Mouse (Mus musculus) megakaryocyte-erythroid progenitor cell, adult 5-6 weeks (primary cell): Measurements from ENCODE around the gene Tjp3. TPM values are rescaled to one million over a fixed set of nuclear protein-coding genes. Genes with fewer than 3 reads are reported as not detected.
A peak's percentile ranks its signal among the peaks of the same experiment; 100 is the strongest.

Experiments
- ATAC-seq: replicated peaks from 2 replicates; pipeline ENCODE4 v1.8.0; 2016; ENCODE audit warnings: mild to moderate bottlenecking, inconsistent platforms; ENCODE audit not compliant: severe bottlenecking, poor library complexity, low FRiP score, low TSS enrichment
- total RNA-seq, 2 experiments: library from RNA; stranded (forward) in 1 of 2; stranded (reverse) in 1 of 2; fragments of 200-1000, 215-1000 nt in 1 of 2; fragments of >200 nt in 1 of 2; fragmentation: Nextera tagmentation in 1 of 2; gene quantifications; 2 replicates each; pipeline ENCODE4 v1.2.3; 2014 to 2017

Tjp3 gene
- total RNA-seq, 2 experiments from 2014 or later, result 0.81 to 1.3 TPM

- no peak for ATAC-seq
Measured at GRCm38 (mm10) chr10:81301321-81301720, 9.9 kb upstream of the Tjp3 start.

- no peak for ATAC-seq
Measured at GRCm38 (mm10) chr10:81300352-81300907, 9.0 kb upstream of the Tjp3 start.

GRCm38 (mm10) chr10:81299585-81300351, 8.4 kb upstream of the Tjp3 start:
- ATAC-seq, result no peak

- ATAC-seq, result no peak
Measured at GRCm38 (mm10) chr10:81298369-81299100, 7.2 kb upstream of the Tjp3 start.

GRCm38 (mm10) chr10:81297845-81298244, 6.5 kb upstream of the Tjp3 start:
- no peak for ATAC-seq

GRCm38 (mm10) chr10:81297246-81297645, 5.9 kb upstream of the Tjp3 start:
- ATAC-seq, result no peak

- no peak for ATAC-seq
Measured at GRCm38 (mm10) chr10:81295185-81295584, 3.8 kb upstream of the Tjp3 start.

GRCm38 (mm10) chr10:81294442-81294841, 3.1 kb upstream of the Tjp3 start:
- ATAC-seq, result no peak

GRCm38 (mm10) chr10:81293334-81294030, 2.1 kb upstream of the Tjp3 start:
- ATAC-seq, result peak; percentile 4; the same call in 1 of the 2 replicates

GRCm38 (mm10) chr10:81292554-81293333, 1.4 kb upstream of the Tjp3 start, which contains the start of gene Pip5k1c:
Gene Pip5k1c (plus strand): TSS chr10:81292963.
- peak; percentile 83 for ATAC-seq

- no peak for ATAC-seq
Measured at GRCm38 (mm10) chr10:81290698-81291460, 502 bp downstream of the Tjp3 start.

- no peak for ATAC-seq
Measured at GRCm38 (mm10) chr10:81289811-81290210, 1.6 kb downstream of the Tjp3 start.

- no peak for ATAC-seq
Measured at GRCm38 (mm10) chr10:81289278-81289677, 2.1 kb downstream of the Tjp3 start.

GRCm38 (mm10) chr10:81288601-81289000, 2.8 kb downstream of the Tjp3 start:
- no peak for ATAC-seq

GRCm38 (mm10) chr10:81287513-81288157, 3.7 kb downstream of the Tjp3 start:
- 0 out of 2 replicates have a peak, but pooled peaks have one; percentile 4 for ATAC-seq

GRCm38 (mm10) chr10:81286586-81286985, 4.8 kb downstream of the Tjp3 start:
- ATAC-seq, result no peak

GRCm38 (mm10) chr10:81285694-81286450, 5.5 kb downstream of the Tjp3 start:
- ATAC-seq, result peak; percentile 53
